Mouse (Mus musculus) limb, embryonic 14.5 days (tissue): ENCODE data around the gene Rabl6. TPM values are rescaled to one million over a fixed set of nuclear protein-coding genes. Genes with fewer than 3 reads are reported as not detected.

Experiments
- ATAC-seq: fragments of 200-750 bp; cut with Nextera tagmentation; 2 replicates; pipeline ENCODE4 v1.8.0; 2017; ENCODE audit warnings: low read depth, moderate number of reproducible peaks, moderate TSS enrichment; ENCODE audit not compliant: low FRiP score
- DNase-seq: peaks from one replicate; pipeline ENCODE4 v3.0.0-alpha.2; 2015; ENCODE audit warnings: low spot score
- H3K27ac ChIP-seq: fragments of 300-500 bp; sonication (generic); replicated peaks from 2 replicates; pipeline ENCODE4 v1.5.1; 2014; ENCODE audit warnings: low read depth, mild to moderate bottlenecking, low read length, moderate library complexity, mixed read lengths
- H3K27me3 ChIP-seq: fragments of 300-500 bp; sonication (generic); 2 replicates; pipeline ENCODE4 v1.6.1; 2014; ENCODE audit warnings: low read length, mixed read lengths; ENCODE audit not compliant: control insufficient read depth, insufficient read depth
- H3K36me3 ChIP-seq: fragments of 300-500 bp; sonication (generic); 2 replicates; pipeline ENCODE4 v1.6.1; 2014; ENCODE audit warnings: mild to moderate bottlenecking, low read length, moderate library complexity, mixed read lengths; ENCODE audit not compliant: control insufficient read depth, insufficient read depth
- H3K4me1 ChIP-seq: fragments of 300-500 bp; sonication (generic); 2 replicates; pipeline ENCODE4 v1.6.1; 2014; ENCODE audit warnings: antibody characterized with exemption, low read length, mixed read lengths; ENCODE audit not compliant: control insufficient read depth, insufficient read depth
- H3K4me2 ChIP-seq: fragments of 300-500 bp; sonication (generic); replicated peaks from 2 replicates; pipeline ENCODE4 v1.6.1; 2014; ENCODE audit warnings: low read depth, mild to moderate bottlenecking, low read length, moderate library complexity; ENCODE audit not compliant: severe bottlenecking
- H3K4me3 ChIP-seq: fragments of 300-500 bp; sonication (generic); replicated peaks from 2 replicates; pipeline ENCODE4 v1.5.1; 2014; ENCODE audit warnings: low read length
- H3K9ac ChIP-seq: fragments of 300-500 bp; sonication (generic); 2 replicates; pipeline ENCODE4 v1.6.1; 2014; ENCODE audit warnings: mild to moderate bottlenecking, low read depth, low read length, moderate library complexity; ENCODE audit not compliant: severe bottlenecking
- H3K9me3 ChIP-seq: fragments of 300-500 bp; sonication (generic); 2 replicates; pipeline ENCODE4 v1.6.1; 2016; ENCODE audit warnings: low read length; ENCODE audit not compliant: control insufficient read depth
- POLR2A ChIP-seq: fragments of 200-500 bp; IDR thresholded peaks from 2 replicates; pipeline ENCODE4 v1.8.0; 2012; ENCODE audit warnings: inconsistent platforms, mild to moderate bottlenecking, moderate library complexity, borderline replicate concordance; ENCODE audit not compliant: insufficient read depth, insufficient read length; ENCODE audit errors: extremely low read depth
- WGBS: fragments of 180-500 bp; shearing (Covaris S2); extraction: QIAGEN DNeasy Blood & Tissue Kit; methylation state at CpG from one replicate; pipeline ENCODE4 v1.1.7; 2014; 5-methylcytosine and 5-hydroxymethylcytosine counted together
- polyA plus RNA-seq, 2 experiments: library from polyadenylated mRNA; depleted of rRNA in 1 of 2; stranded (reverse) in 1 of 2; unstranded in 1 of 2; fragments of >200 nt; fragmentation: Nextera tagmentation in 1 of 2; extraction: Ambion mirVana in 1 of 2; gene quantifications; 2 replicates each; pipeline versions ENCODE4 v1.2.1 to v1.2.3; 2012 to 2014

The Rabl6 gene
- polyA plus RNA-seq (2012; rRNA removed) (99.4 and 110 TPM in 2 replicates), polyA plus RNA-seq (2014; fragmentation: Nextera tagmentation; extraction: Ambion mirVana) (74.8 and 80.7 TPM in 2 replicates)

- WGBS, result 0% methylated on average over 69 of the region's 80 CpGs
- peak within 1 kb of the TSS; percentile 95 for H3K27ac ChIP-seq
- peaks cover 15% of the 10 kb centered on the region for H3K4me1 ChIP-seq
- ATAC-seq (peak; percentile 92), DNase-seq (peak; percentile 93)
- no peaks in the 10 kb centered on the region for H3K9me3 ChIP-seq
- H3K27me3 ChIP-seq, result no peaks in the 10 kb centered on the region
- peak within 1 kb of the TSS; percentile 65 for H3K4me2 ChIP-seq
- H3K36me3 ChIP-seq, result peaks cover 7% of the 10 kb centered on the region; the same call in 1 of the 2 replicates
- H3K9ac ChIP-seq, result peak within 1 kb of the TSS; percentile 97
- H3K4me3 ChIP-seq, result peak within 1 kb of the TSS; percentile 100
- peak; percentile 96 for TF ChIP-seq POLR2A
Observed at GRCm38 (mm10) chr2:25607761-25608622, at the start of gene Rabl6. TSS of gene Rabl6 (minus strand) at chr2:25608521.

GRCm38 (mm10) chr2:25657652-25658051 lies 49.3 kb upstream of the Rabl6 start, which contains the start of gene Lcn5:
TSS of gene Lcn5 (plus strand) at chr2:25657952.
- no peak for ATAC-seq
- no peak within 1 kb of the TSS for H3K27ac ChIP-seq
- no peak within 1 kb of the TSS for H3K9ac ChIP-seq
- TF ChIP-seq POLR2A, result no peak
- no peaks in the 10 kb centered on the region for H3K4me1 ChIP-seq
- H3K9me3 ChIP-seq, result no peaks in the 10 kb centered on the region
- H3K27me3 ChIP-seq, result no peaks in the 10 kb centered on the region
- H3K36me3 ChIP-seq, result no peaks in the 10 kb centered on the region
- H3K4me2 ChIP-seq, result no peak within 1 kb of the TSS
- DNase-seq, result no peak
- H3K4me3 ChIP-seq, result no peak within 1 kb of the TSS

- no peak for TF ChIP-seq POLR2A
- no peaks in the 10 kb centered on the region for H3K36me3 ChIP-seq
- no peaks in the 10 kb centered on the region for H3K4me1 ChIP-seq
- H3K9ac ChIP-seq, result no peak overlapping the region
- H3K4me2 ChIP-seq, result no peak overlapping the region
- DNase-seq (no peak), ATAC-seq (no peak)
- H3K4me3 ChIP-seq, result no peak overlapping the region
- no peaks in the 10 kb centered on the region for H3K27me3 ChIP-seq
- 83% methylated on average over 4 of the region's 4 CpGs for WGBS
- H3K9me3 ChIP-seq, result no peaks in the 10 kb centered on the region
- H3K27ac ChIP-seq, result no peak overlapping the region
Observed at GRCm38 (mm10) chr2:25657246-25657645, 48.9 kb upstream of the Rabl6 start.

GRCm38 (mm10) chr2:25656691-25657090 lies 48.4 kb upstream of the Rabl6 start:
- H3K27ac ChIP-seq, result no peak overlapping the region
- H3K27me3 ChIP-seq, result no peaks in the 10 kb centered on the region
- WGBS, result 78% methylated on average over 4 of the region's 4 CpGs
- H3K4me3 ChIP-seq, result no peak overlapping the region
- H3K4me1 ChIP-seq, result no peaks in the 10 kb centered on the region
- DNase-seq (no peak), ATAC-seq (no peak)
- no peaks in the 10 kb centered on the region for H3K9me3 ChIP-seq
- H3K4me2 ChIP-seq, result no peak overlapping the region
- no peak overlapping the region for H3K9ac ChIP-seq
- TF ChIP-seq POLR2A, result no peak
- H3K36me3 ChIP-seq, result no peaks in the 10 kb centered on the region

GRCm38 (mm10) chr2:25654502-25654901 lies 46.2 kb upstream of the Rabl6 start:
- ATAC-seq (no peak), DNase-seq (no peak)
- H3K4me1 ChIP-seq, result no peaks in the 10 kb centered on the region
- no peak overlapping the region for H3K27ac ChIP-seq
- H3K36me3 ChIP-seq, result no peaks in the 10 kb centered on the region
- H3K4me2 ChIP-seq, result no peak overlapping the region
- H3K4me3 ChIP-seq, result no peak overlapping the region
- WGBS, result 67% methylated on average over 1 of the region's 1 CpGs
- no peaks in the 10 kb centered on the region for H3K27me3 ChIP-seq
- H3K9me3 ChIP-seq, result no peaks in the 10 kb centered on the region
- no peak overlapping the region for H3K9ac ChIP-seq
- TF ChIP-seq POLR2A, result no peak
